Mouse (Mus musculus) urinary bladder, postnatal 25 days (tissue): ENCODE measurements around the gene Micu2.
A peak's percentile ranks its signal among the peaks of the same experiment; 100 is the strongest.
"Not testable (repeated sequence)": the region's sequence is repeated elsewhere in the genome, so short reads cannot be mapped to it uniquely, and the experiment has no call there.

Experiments used
- DNase-seq: peaks from one replicate; pipeline ENCODE4 v3.0.0; 2022; ENCODE audit warnings: low spot score

Gene Micu2

GRCm38 (mm10) chr14:57961861-57962260, 37.2 kb downstream of the Micu2 start:
- no peak for DNase-seq

GRCm38 (mm10) chr14:57951089-57951488, 48.0 kb downstream of the Micu2 start:
- DNase-seq, result no peak

GRCm38 (mm10) chr14:57945834-57946233, 53.2 kb downstream of the Micu2 start:
- DNase-seq, result no peak

GRCm38 (mm10) chr14:57937297-57937696, 61.8 kb downstream of the Micu2 start:
- DNase-seq, result no peak

- DNase-seq, result no peak
These were observed 64.4 kb downstream of the Micu2 start for GRCm38 (mm10) chr14:57934666-57935065.

GRCm38 (mm10) chr14:57933608-57934007, 65.5 kb downstream of the Micu2 start:
- no peak for DNase-seq

GRCm38 (mm10) chr14:57932881-57933443, 66.1 kb downstream of the Micu2 start:
- DNase-seq, result no peak

- DNase-seq, result no peak
These were observed 77.5 kb downstream of the Micu2 start for GRCm38 (mm10) chr14:57921428-57922131.

GRCm38 (mm10) chr14:57920568-57921310, 78.3 kb downstream of the Micu2 start:
- no peak for DNase-seq

GRCm38 (mm10) chr14:57919148-57919875, 79.8 kb downstream of the Micu2 start:
- DNase-seq, result no peak

- DNase-seq, result no peak
These were observed 83.7 kb downstream of the Micu2 start for GRCm38 (mm10) chr14:57915341-57915740.

- not testable (repeated sequence) for DNase-seq
These were observed 86.7 kb downstream of the Micu2 start for GRCm38 (mm10) chr14:57912211-57913007.

GRCm38 (mm10) chr14:57911787-57912186, 87.3 kb downstream of the Micu2 start:
- DNase-seq, result not testable (repeated sequence)

- no peak for DNase-seq
These were observed 87.7 kb downstream of the Micu2 start for GRCm38 (mm10) chr14:57911316-57911715.

GRCm38 (mm10) chr14:57910501-57911068, 88.5 kb downstream of the Micu2 start:
- peak; percentile 76 for DNase-seq

GRCm38 (mm10) chr14:57909297-57909696, 89.8 kb downstream of the Micu2 start:
- no peak for DNase-seq

GRCm38 (mm10) chr14:57908431-57908830, 90.6 kb downstream of the Micu2 start:
- DNase-seq, result no peak

GRCm38 (mm10) chr14:57901998-57902397, 97.1 kb downstream of the Micu2 start:
- DNase-seq, result no peak

GRCm38 (mm10) chr14:57896882-57897281, 102.2 kb downstream of the Micu2 start:
- no peak for DNase-seq

- DNase-seq, result not testable (repeated sequence)
These were observed 102.8 kb downstream of the Micu2 start for GRCm38 (mm10) chr14:57896088-57896871.
